Mouse (Mus musculus) adrenal gland, adult 8-10 months (tissue): Measurements from ENCODE around the gene Bsg. TPM values are rescaled to one million over a fixed set of nuclear protein-coding genes. Genes with fewer than 3 reads are reported as not detected.
A peak's percentile ranks its signal among the peaks of the same experiment; 100 is the strongest.
"Not testable (repeated sequence)": the region's sequence is repeated elsewhere in the genome, so short reads cannot be mapped to it uniquely, and the experiment has no call there.

Experiments used
- DNase-seq: peaks from one replicate; pipeline ENCODE4 v3.0.0; 2022
- total RNA-seq, 4 experiments: library from RNA; stranded (reverse); gene quantifications; 2 replicates each; pipeline ENCODE4 v1.2.4; 2022

Gene Bsg
- total RNA-seq, 4 experiments from 2014 or later, result 578 to 598 (median 581) TPM

DNA sequence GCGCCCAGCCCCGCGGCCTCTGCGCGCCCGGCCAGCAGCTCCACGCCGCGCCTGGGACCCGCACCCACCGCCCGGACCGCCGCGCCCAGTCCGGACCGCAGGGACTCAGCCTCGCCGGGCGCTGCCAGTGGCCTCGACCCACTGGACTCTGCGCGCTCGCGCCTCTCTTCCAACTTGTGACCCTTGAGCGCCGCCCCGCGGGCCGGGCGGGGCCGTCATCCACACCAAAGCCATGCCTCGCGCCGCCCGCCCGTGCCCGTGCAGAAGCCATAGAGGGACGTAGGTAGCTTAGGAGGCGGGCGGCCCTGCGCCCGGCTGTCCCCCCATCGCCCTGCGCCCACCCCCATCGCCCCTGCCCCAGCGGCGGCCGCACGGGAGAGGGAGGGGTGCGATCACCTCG lies 31.1 kb downstream of the Bsg start:
- DNase-seq, result no peak

- DNase-seq, result no peak
Measured at GRCm38 (mm10) chr10:79736706-79737105, 32.4 kb downstream of the Bsg start.

- no peak for DNase-seq
Measured at GRCm38 (mm10) chr10:79738259-79738658, 34.0 kb downstream of the Bsg start.

GRCm38 (mm10) chr10:79739234-79739633 lies 34.9 kb downstream of the Bsg start:
- no peak for DNase-seq

DNA sequence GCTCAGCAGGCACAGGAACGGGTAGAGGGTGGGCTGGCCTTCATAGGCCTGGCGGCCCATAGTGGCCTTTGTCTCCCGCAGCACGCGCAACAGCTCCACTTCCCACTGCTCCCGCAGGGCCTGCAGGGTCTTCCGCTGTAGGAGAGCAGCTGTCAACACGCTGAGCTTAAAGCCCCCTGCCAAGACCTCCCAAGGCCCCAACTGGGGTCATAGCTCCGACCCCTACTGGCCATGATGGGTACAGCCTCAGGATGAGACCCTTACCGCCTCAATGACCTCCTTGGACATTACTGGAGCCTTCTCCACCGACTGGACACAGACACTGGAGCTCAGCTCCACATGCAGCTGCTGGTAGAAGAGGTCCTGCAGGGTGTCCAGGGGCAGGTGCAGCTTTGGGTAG lies 36.6 kb downstream of the Bsg start:
- DNase-seq, result no peak

DNA sequence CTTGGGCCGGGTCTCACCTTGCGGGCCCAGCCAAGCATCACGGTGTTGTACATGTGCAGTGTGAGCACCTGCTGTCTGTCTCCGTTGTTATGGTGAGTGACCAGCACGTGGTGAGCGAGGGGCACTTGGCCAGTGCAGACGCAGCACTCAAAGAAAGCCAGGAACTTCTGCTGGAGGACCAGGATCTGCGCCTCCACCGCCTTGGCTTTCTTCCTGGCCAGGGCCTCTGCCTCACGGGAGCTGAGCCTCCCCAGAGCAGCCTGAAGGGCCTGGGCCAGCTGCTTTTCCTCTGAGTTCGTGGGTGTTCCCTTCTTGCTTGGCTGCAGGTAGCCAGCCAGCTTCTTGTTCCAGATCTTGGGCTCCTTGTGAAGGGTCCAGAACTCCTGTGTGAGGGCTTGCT lies 38.9 kb downstream of the Bsg start:
- no peak for DNase-seq

DNA sequence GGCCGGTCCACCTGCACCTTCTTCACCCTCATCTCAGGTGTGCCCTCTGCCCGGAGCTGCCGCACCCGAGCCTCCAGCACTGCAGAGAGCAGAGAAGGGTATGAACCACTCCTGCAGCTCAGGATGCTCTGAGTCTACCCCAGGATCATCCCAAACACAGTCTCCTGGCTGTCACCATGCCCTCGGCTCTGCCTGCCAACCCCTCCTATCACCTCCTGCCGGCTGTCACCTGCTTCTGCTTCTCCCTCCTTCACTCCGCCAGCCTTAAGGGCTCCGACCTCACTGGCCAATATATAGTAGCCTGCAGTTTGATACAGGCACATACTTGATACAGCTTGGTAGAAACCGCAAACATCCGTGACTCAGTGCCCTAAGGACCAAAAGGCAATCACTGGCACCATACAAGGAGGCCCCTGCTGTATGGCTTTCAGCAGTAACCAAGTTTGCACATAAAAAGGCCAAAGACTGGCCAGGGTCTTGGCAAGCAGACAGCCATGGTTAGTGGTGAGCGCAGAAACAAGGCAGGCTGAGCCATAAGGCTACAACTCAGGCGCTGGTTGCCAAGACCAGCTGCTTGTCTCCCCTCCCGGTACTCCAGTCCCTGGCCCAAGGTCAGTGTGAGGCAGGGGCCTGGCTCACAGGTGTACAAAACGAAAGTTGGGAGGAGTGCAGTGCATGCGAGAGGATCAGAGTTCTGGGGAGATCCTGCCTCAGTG lies 39.5 kb downstream of the Bsg start:
- no peak for DNase-seq

GRCm38 (mm10) chr10:79745411-79745810 lies 41.1 kb downstream of the Bsg start:
- no peak for DNase-seq

DNA sequence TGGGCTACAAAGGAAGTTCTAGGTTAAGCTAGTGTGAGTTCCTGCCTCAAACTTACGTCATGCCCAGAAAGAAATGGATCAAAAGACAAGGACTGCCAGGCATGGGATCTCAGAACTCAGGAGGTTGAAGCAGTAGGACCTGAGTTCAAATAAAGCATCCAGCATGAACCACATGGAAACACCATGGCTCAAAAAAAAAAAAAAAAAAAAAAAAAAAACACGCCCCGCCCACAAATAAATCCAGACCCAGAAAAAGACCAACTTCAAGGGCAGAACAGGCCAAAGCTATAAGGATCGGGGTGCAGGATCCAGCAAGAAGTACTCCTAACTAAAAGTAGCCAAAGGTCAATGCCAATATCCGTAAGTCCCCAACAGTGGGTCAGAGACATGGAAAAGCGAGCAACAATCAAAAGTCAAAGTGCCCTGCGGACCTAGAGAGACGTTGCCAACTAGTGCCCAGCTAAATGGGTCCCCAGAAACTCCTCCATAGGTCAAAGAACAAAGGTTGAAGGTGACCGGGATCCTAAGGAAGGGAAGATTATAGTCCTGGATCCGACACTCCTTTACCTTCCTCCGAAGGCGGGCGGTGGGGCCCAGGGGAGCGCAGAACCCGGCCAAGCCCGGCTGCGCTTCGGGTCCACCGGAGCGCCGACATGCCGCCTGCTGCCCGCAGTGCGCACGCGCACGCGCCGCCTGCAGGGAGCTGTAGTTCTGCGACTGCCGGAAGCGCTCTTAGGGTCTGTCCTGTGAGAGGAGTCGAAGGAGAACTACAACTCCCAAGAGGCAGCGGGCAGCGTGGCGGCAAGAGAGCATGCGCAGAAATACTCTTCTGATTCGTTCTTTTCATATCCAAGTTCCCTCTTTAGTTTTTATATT lies 41.8 kb downstream of the Bsg start, which contains the start of gene Polrmt:
TSS of gene Polrmt (minus strand) at position 684 of the 876 bp plus-strand sequence.
- DNase-seq, result peak; percentile 97

GRCm38 (mm10) chr10:79746774-79747151 lies 42.5 kb downstream of the Bsg start:
- no peak for DNase-seq

DNA sequence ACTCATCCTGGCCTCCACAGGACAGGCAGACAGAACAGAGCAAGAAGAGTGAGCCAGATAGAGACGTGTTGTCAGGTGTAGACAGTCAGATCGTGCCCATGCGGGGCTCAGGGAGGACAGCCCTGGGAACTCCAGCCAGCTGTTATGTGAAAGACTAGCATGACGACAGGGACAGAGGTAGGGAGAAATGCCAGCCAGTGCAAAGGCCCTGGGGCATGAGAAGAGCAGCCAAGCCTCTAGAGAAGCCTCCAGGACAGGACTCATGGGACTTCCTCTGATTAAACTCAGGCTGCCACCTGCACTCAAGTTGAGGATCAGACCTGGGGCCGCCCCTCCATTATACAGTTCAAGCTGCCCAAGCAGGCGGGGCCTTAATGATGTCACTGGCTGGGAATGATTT lies 44.2 kb downstream of the Bsg start:
- no peak for DNase-seq

GRCm38 (mm10) chr10:79754856-79755516 lies 50.7 kb downstream of the Bsg start, which contains the start of gene Fgf22:
TSS of gene Fgf22 (plus strand) at chr10:79755076.
- DNase-seq, result peak; percentile 71

- DNase-seq, result no peak
Measured at GRCm38 (mm10) chr10:79755854-79756253, 51.6 kb downstream of the Bsg start.

GRCm38 (mm10) chr10:79756660-79757059 lies 52.4 kb downstream of the Bsg start:
- no peak for DNase-seq

GRCm38 (mm10) chr10:79759675-79760074 lies 55.4 kb downstream of the Bsg start:
- DNase-seq, result not testable (repeated sequence)

DNA sequence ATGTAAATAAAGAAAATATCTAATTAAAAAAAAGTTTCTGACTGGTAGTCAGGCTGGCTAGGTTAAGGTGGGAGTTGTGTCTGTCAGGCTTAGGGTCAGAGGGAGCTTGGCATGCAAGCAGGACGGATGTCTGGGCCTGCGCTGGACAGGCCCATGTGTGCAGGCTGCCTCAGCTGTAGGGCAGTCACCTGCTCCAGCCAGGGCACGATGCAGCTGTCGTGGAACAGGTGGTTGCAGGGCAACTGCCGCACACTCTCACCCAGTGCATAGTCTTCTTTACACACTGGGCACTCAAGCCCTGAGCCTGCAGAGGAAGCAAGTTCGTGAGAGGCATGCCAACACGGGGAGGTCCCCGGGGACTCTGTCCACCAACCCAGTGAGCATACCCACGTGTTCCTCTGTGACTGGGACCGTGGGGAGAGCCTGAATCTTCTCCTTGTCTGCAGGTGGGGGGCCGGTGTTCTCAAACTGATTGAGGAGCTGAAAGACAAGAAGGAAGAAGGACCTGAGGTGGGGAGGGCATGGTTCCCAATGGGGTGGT lies 56.4 kb downstream of the Bsg start:
- DNase-seq, result no peak

Other genes with a start within 250 kb of the Bsg start
- not detected for gene Vmn2r83, start 235.8 kb upstream of the Bsg start, total RNA-seq
- 10 to 100 TPM; 21.3 to 49.8 (median 30.1) TPM for gene Plpp2, start 170.7 kb upstream of the Bsg start, total RNA-seq
- 10 to 100 TPM; 24.2 to 49.8 (median 41.4) TPM for gene Mier2, start 149.3 kb upstream of the Bsg start, total RNA-seq
- gene Theg, start 117.2 kb upstream of the Bsg start, total RNA-seq, result not detected
- gene C2cd4c, start 90.5 kb upstream of the Bsg start, total RNA-seq, result under 1 TPM; 0.12 to 0.31 (median 0.17) TPM
- 10 to 100 TPM in 1 of 4 experiments, 1 to 10 TPM in 3; 3.6 to 11.4 (median 6.0) TPM for gene Shc2, start 66.6 kb upstream of the Bsg start, total RNA-seq
- not detected for gene Odf3l2, start 58.8 kb upstream of the Bsg start, total RNA-seq
- not detected for gene Madcam1, start 39.9 kb upstream of the Bsg start, total RNA-seq
- 10 to 100 TPM; 37.8 to 41.6 (median 39.3) TPM for gene Tpgs1, start 35.1 kb upstream of the Bsg start, total RNA-seq
- gene Cdc34, start 22.3 kb upstream of the Bsg start, total RNA-seq, result 10 to 100 TPM; 50.9 to 77.7 (median 69.2) TPM
- 1 to 10 TPM; 1.2 to 2.2 (median 1.7) TPM for gene Gzmm, start 15.5 kb upstream of the Bsg start, total RNA-seq
- 10 to 100 TPM in 2 of 4 experiments, 1 to 10 TPM in 2; 8.1 to 10.9 (median 10.3) TPM for gene Hcn2, start 12.1 kb downstream of the Bsg start, total RNA-seq
- gene Polrmt, start 42.1 kb downstream of the Bsg start, total RNA-seq, result 10 to 100 TPM; 58.5 to 79.0 (median 70.8) TPM
- gene Fgf22, start 50.6 kb downstream of the Bsg start, total RNA-seq, result 1 to 10 TPM in 2 of 4 experiments, under 1 TPM in 1, not detected in 1; 0.38 to 1.2 (median 1.1) TPM
- gene Rnf126, start 62.5 kb downstream of the Bsg start, total RNA-seq, result 10 to 100 TPM; 45.2 to 61.9 (median 50.8) TPM
- 10 to 100 TPM in 2 of 4 experiments, 1 to 10 TPM in 2; 8.8 to 55.0 (median 26.2) TPM for gene Fstl3, start 72.8 kb downstream of the Bsg start, total RNA-seq
- gene Prss57, start 86.5 kb downstream of the Bsg start, total RNA-seq, result under 1 TPM in 2 of 4 experiments, not detected in 2; 0.13 to 0.38 TPM
- 100 to 1,000 TPM in 2 of 4 experiments, 10 to 100 TPM in 2; 72.7 to 123 (median 96.1) TPM for gene Palm, start 89.1 kb downstream of the Bsg start, total RNA-seq
- under 1 TPM; 0.64 to 0.95 (median 0.70) TPM for gene Misp, start 116.5 kb downstream of the Bsg start, total RNA-seq
- gene Ptbp1, start 149.9 kb downstream of the Bsg start, total RNA-seq, result 100 to 1,000 TPM; 249 to 275 (median 255) TPM
- under 1 TPM in 1 of 4 experiments, not detected in 3; 0.35 TPM for gene Prtn3, start 170.0 kb downstream of the Bsg start, total RNA-seq
- gene Plppr3, start 170.1 kb downstream of the Bsg start, total RNA-seq, result 1 to 10 TPM; 1.7 to 4.3 (median 3.0) TPM
- gene Elane, start 181.8 kb downstream of the Bsg start, total RNA-seq, result not detected
- 1,000 to 10,000 TPM in 2 of 4 experiments, 100 to 1,000 TPM in 2; 123 to 1,857 (median 821) TPM for gene Cfd, start 186.4 kb downstream of the Bsg start, total RNA-seq
- gene Med16, start 204.4 kb downstream of the Bsg start, total RNA-seq, result 10 to 100 TPM; 50.9 to 60.7 (median 57.8) TPM
- not detected for gene Gm26602, start 206.4 kb downstream of the Bsg start, total RNA-seq
- gene Kiss1r, start 212.5 kb downstream of the Bsg start, total RNA-seq, result 1 to 10 TPM; 1.1 to 5.6 (median 4.0) TPM
- 100 to 1,000 TPM in 3 of 4 experiments, 10 to 100 TPM in 1; 99.4 to 132 (median 112) TPM for gene R3hdm4, start 216.7 kb downstream of the Bsg start, total RNA-seq
- 1 to 10 TPM; 5.3 to 9.8 (median 7.5) TPM for gene Arid3a, start 222.6 kb downstream of the Bsg start, total RNA-seq